Mouse (Mus musculus) forebrain, embryonic 13.5 days (tissue): ENCODE measurements around the gene Gcnt2. TPM values are rescaled to one million over a fixed set of nuclear protein-coding genes. Genes with fewer than 3 reads are reported as not detected.
"Not testable (repeated sequence)": the region's sequence is repeated elsewhere in the genome, so short reads cannot be mapped to it uniquely, and the experiment has no call there.

Experiments
- ATAC-seq: fragments of 200-750 bp; cut with Nextera tagmentation; 2 replicates; pipeline ENCODE4 v1.8.0; 2017
- H3K27ac ChIP-seq: fragments of 300-500 bp; sonication (generic); 2 replicates; pipeline ENCODE4 v1.5.1; 2015; ENCODE audit warnings: inconsistent platforms, mild to moderate bottlenecking, moderate library complexity
- H3K27me3 ChIP-seq: fragments of 300-500 bp; sonication (generic); 2 replicates; pipeline ENCODE4 v1.6.1; 2015; ENCODE audit warnings: mild to moderate bottlenecking, inconsistent platforms
- H3K36me3 ChIP-seq: fragments of 300-500 bp; sonication (generic); 2 replicates; pipeline ENCODE4 v1.6.1; 2015; ENCODE audit warnings: mild to moderate bottlenecking, inconsistent platforms; ENCODE audit not compliant: poor library complexity, severe bottlenecking
- H3K4me1 ChIP-seq: fragments of 300-500 bp; sonication (generic); 2 replicates; pipeline ENCODE4 v1.6.1; 2015; ENCODE audit warnings: inconsistent platforms
- H3K4me2 ChIP-seq: fragments of 300-500 bp; sonication (generic); 2 replicates; pipeline ENCODE4 v1.6.1; 2015; ENCODE audit warnings: inconsistent platforms, mild to moderate bottlenecking, moderate library complexity
- H3K4me3 ChIP-seq: fragments of 300-500 bp; sonication (generic); 2 replicates; pipeline ENCODE4 v1.5.1; 2015; ENCODE audit warnings: mild to moderate bottlenecking, inconsistent platforms
- H3K9ac ChIP-seq: fragments of 300-500 bp; sonication (generic); 2 replicates; pipeline ENCODE4 v1.6.1; 2015; ENCODE audit warnings: mild to moderate bottlenecking, inconsistent platforms
- H3K9me3 ChIP-seq: fragments of 300-500 bp; sonication (generic); replicated peaks from 2 replicates; pipeline ENCODE4 v1.6.1; 2016; ENCODE audit warnings: inconsistent platforms
- WGBS: fragments of 180-500 bp; shearing (Covaris S2); methylation state at CpG from one replicate; pipeline ENCODE4 v1.1.7; 2015; 5-methylcytosine and 5-hydroxymethylcytosine counted together
- polyA plus RNA-seq: library from polyadenylated mRNA; unstranded; fragments of >200 nt; fragmentation: Nextera tagmentation; extraction: Ambion mirVana; gene quantifications from 2 replicates; pipeline ENCODE4 v1.2.1, GENCODE M21; 2015

Gene Gcnt2
- polyA plus RNA-seq, 1 experiment from 2014 or later = 2.8 TPM

DNA sequence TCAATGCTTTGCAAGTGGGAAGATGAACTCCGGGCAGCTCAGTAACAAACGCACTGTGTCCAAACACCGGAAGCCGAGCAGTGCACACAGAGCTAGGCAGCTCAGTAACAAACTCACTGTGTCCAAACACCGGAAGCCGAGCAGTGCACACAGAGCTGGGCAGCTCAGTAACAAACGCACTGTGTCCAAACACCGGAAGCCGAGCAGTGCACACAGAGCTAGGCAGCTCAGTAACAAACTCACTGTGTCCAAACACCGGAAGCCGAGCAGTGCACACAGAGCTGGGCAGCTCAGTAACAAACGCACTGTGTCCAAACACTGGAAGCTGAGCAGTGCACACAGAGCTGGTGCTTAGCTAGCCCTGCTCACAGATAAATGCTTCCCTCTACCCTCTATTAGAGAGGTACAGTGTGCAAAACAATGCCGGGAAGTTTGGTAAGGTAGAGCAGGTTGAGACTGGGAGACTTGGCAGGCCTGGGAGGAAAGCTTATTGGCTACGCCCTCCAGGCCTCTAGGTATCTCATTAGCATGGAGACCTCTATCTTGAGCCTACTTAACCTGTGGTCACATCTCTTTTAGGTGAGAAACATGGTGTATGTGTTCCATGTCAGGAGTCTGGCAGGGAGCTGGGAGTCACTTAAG is 38.6 kb downstream of the Gcnt2 start:
- not testable (repeated sequence) for H3K9me3 ChIP-seq, H3K9ac ChIP-seq, H3K4me2 ChIP-seq, ATAC-seq, H3K27me3 ChIP-seq, H3K4me1 ChIP-seq, H3K27ac ChIP-seq, H3K4me3 ChIP-seq, H3K36me3 ChIP-seq
- WGBS = 84% methylated on average over 14 of the region's 14 CpGs

DNA sequence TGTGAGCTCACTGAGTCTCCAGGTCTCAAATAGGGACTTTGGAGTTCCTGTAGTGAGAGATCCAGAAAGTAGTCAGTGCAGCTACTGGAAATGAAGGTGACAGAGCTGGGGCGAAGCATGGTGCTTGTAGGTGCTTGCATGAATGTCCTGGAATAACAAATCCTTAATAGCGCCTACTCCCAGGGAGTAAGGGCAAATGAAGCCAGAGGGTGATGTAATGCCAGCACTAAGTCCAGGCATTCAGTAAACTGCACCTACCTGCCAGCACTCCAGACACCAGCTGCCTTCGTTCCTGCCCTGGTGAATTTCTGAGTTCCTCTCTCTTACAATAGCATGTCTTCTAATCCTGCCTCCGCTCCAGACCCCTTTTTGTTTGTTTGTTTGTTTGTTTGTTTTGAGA is 39.1 kb downstream of the Gcnt2 start:
- H3K4me2 ChIP-seq = no peak overlapping the region
- H3K9me3 ChIP-seq = no peaks in the 10 kb centered on the region
- no peak overlapping the region for H3K4me3 ChIP-seq
- H3K4me1 ChIP-seq = no peaks in the 10 kb centered on the region
- ATAC-seq = no peak
- WGBS = 81% methylated on average over 4 of the region's 4 CpGs
- H3K27ac ChIP-seq = no peak overlapping the region
- no peak overlapping the region for H3K9ac ChIP-seq
- no peaks in the 10 kb centered on the region for H3K36me3 ChIP-seq
- no peaks in the 10 kb centered on the region for H3K27me3 ChIP-seq

DNA sequence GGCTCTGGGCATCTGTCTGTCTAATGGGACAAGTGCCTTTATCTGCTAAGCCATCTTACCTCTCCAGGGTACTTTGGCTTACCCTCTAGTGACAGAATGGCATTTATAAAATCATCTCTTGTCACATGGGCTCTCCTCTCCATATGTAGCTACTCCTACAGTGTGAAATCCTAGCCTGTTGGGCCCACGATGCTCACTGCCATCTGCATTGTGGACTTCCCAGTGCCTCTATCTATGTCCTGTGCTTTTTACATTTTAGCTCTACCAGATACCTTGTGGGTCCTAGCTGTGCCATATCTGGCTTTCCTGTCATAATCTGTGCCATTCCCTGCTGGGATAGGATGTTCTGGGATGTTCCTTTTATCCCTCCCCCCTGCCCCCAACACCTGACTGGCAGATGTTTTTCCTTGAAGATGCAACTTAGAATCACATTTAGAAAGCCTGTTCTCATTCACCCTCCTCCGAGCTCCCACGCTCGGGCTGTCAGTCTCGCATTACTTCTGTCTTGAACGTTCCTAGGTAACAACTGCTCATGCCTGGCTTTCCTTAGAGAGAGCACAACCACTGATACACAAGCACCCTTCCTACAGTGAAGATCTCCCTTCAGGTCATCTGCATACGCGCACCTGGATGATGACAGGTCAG is 39.9 kb downstream of the Gcnt2 start:
- Histone ChIP-seq H3K4me2 (no peak overlapping the region), H3K4me1 (no peaks in the 10 kb centered on the region), H3K27me3 (no peaks in the 10 kb centered on the region), H3K27ac (no peak overlapping the region), H3K9ac (no peak overlapping the region), H3K36me3 (no peaks in the 10 kb centered on the region), H3K9me3 (no peaks in the 10 kb centered on the region), H3K4me3 (no peak overlapping the region)
- WGBS = 85% methylated on average over 8 of the region's 8 CpGs
- no peak for ATAC-seq

DNA sequence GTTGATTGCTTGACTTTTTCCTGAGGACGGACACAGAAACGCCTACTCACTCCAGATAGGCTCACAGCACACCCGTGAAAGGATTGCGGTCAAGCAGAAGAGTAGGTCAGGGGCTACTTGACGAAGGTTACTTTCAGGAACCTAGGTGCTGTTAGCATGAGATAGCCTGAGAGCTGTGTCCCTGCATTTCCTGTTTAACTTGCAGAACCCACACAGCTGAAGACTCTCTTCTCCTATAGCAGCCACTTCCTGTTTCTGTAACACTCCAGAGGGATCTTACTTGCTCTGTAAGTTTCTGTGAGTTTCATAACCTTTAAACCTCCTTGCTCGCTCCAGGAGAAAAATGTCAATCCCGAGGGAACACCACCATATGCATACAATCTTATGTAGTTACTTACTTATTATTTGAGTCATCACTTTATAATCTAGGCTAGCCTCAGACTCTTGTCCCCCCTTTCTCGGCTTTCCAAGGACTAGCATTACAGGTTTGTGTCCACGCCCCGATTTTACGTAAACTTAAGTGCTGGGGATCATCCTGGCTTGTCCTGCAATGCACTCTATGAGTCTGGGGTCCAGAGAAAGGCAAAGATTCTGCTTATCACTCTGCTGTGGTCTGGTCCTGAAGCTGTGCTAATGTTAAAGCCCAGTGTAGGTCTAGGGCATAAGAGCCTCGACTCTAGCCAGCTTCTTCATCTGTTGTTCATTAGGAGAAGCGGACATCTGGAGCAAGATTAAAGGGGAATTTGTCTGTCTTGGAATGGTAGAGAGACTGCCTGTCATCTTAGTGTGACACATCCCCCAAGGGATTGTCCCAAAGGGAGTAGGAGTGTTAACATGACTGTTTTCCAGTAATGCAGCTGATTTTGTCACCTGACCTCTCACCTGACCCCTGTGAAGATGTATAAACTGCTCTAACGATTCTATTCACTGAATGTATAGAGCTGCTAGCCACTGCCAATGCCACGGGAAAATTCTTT is 40.7 kb downstream of the Gcnt2 start:
- ATAC-seq = no peak
- Histone ChIP-seq H3K4me3 (no peak overlapping the region), H3K4me1 (no peaks in the 10 kb centered on the region), H3K9me3 (no peaks in the 10 kb centered on the region), H3K9ac (no peak overlapping the region), H3K27ac (no peak overlapping the region), H3K36me3 (no peaks in the 10 kb centered on the region), H3K4me2 (no peak overlapping the region), H3K27me3 (no peaks in the 10 kb centered on the region)
- WGBS = 84% methylated on average over 15 of the region's 15 CpGs

DNA sequence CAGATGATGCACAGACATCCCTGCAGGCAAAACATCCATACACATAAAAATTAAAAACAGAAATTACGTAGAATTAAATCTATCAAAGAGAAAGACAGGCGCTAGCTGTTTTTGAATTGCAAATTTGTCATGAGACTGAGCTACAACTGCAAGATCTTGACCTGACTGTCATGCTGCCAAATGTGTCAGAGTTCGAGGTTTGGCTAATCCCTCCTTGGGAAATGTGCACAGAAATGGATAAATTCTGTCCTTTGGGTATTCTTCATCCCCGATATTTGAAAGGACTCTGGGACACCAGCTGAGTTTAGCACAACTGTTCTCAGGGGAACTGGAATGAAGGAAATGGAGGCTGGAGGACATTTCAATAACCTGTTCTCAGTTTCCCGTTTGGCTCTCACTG is 41.7 kb downstream of the Gcnt2 start:
- Histone ChIP-seq H3K9ac (no peak overlapping the region), H3K4me1 (no peaks in the 10 kb centered on the region), H3K27me3 (0 out of 2 replicates have a peak, but pooled peaks cover 1% of the 10 kb centered on the region), H3K27ac (no peak overlapping the region), H3K36me3 (no peaks in the 10 kb centered on the region), H3K4me2 (no peak overlapping the region), H3K9me3 (no peaks in the 10 kb centered on the region), H3K4me3 (no peak overlapping the region)
- no peak for ATAC-seq
- WGBS = 80% methylated on average over 5 of the region's 5 CpGs

DNA sequence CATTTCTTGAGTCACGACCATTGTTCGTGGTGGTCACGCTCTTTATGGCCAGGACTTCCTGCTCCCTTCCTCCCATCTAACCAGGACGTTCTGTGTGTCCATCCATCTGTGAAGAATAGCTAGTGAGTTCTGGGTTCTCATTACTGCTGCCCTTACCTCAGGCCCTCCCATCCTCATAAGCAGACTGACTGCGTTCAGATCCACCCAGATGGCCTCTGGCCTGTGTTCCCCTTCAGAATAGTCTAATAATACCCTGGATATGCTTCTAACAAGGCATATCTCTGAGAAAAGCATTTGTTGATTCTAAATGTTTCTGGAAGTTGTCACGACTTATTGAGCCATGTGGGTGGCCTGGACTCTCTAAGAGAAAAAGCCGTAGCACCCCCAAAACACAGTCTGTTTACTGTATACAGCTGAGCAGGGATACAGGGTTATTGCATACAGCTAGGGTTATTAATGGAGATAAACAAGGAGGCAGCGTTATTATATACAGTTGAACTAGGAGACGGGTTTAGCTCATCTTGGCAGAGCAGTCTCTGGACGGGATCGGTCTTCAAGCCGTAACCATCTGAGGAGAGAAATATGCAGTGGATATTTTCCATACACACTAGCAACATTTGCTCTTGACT is 42.4 kb downstream of the Gcnt2 start:
- no peaks in the 10 kb centered on the region for H3K36me3 ChIP-seq
- no peaks in the 10 kb centered on the region for H3K4me1 ChIP-seq
- H3K27ac ChIP-seq = no peak overlapping the region
- no peak overlapping the region for H3K4me3 ChIP-seq
- no peak for ATAC-seq
- no peak overlapping the region for H3K4me2 ChIP-seq
- H3K27me3 ChIP-seq = 0 out of 2 replicates have a peak, but pooled peaks cover 4% of the 10 kb centered on the region
- no peak overlapping the region for H3K9ac ChIP-seq
- no peaks in the 10 kb centered on the region for H3K9me3 ChIP-seq
- 86% methylated on average over 12 of the region's 12 CpGs for WGBS

DNA sequence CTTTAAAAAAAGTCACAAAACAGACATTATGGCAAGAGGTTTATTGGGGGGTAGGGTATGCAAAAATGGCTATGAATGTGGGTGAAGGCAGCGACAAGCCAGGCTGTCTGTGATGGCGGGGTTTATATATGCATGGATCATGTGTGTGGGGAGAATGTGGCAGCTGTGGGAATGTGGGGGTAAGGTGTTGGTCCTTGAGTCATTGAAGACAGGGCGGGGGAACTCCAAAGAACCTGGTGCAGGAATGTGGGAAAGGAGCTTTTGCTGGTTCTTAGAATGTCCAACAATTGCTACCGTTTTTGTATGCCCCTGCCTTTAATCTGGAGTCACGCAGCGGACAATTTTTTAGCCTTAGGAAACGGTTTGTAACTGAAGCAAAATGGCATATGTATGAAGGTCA is 44.5 kb downstream of the Gcnt2 start:
- Histone ChIP-seq H3K27ac (no peak overlapping the region), H3K4me3 (no peak overlapping the region), H3K4me1 (no peaks in the 10 kb centered on the region), H3K4me2 (no peak overlapping the region), H3K9me3 (no peaks in the 10 kb centered on the region), H3K27me3 (0 out of 2 replicates have a peak, but pooled peaks cover 4% of the 10 kb centered on the region), H3K9ac (no peak overlapping the region), H3K36me3 (no peaks in the 10 kb centered on the region)
- 90% methylated on average over 7 of the region's 7 CpGs for whole genome bisulfite sequencing
- ATAC-seq = no peak

DNA sequence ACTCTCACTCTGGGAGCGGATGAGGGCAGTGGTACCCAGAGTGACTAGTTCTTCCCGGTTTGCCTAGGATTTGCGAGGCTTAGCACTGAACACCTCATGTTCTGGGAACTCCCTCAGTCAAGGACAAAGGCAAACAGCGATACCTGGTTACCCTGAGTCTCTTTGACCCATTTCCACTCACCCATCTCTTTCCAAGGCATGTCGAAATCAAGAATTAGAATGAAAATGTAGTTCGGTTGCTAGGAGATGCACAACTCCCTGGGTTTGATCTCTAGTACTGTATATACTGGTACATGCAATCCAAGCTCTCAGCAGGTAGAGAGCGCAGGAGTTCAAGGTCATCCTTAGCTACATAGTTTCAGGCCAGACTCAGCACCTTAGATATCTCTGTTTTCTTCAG is 47.0 kb downstream of the Gcnt2 start:
- 0 out of 2 replicates have a peak, but pooled peaks cover 4% of the 10 kb centered on the region for H3K27me3 ChIP-seq
- WGBS = 87% methylated on average over 7 of the region's 7 CpGs
- H3K9ac ChIP-seq = no peak overlapping the region
- no peaks in the 10 kb centered on the region for H3K9me3 ChIP-seq
- H3K4me2 ChIP-seq = no peak overlapping the region
- no peak for ATAC-seq
- no peaks in the 10 kb centered on the region for H3K36me3 ChIP-seq
- H3K27ac ChIP-seq = no peak overlapping the region
- H3K4me1 ChIP-seq = no peaks in the 10 kb centered on the region
- no peak overlapping the region for H3K4me3 ChIP-seq

DNA sequence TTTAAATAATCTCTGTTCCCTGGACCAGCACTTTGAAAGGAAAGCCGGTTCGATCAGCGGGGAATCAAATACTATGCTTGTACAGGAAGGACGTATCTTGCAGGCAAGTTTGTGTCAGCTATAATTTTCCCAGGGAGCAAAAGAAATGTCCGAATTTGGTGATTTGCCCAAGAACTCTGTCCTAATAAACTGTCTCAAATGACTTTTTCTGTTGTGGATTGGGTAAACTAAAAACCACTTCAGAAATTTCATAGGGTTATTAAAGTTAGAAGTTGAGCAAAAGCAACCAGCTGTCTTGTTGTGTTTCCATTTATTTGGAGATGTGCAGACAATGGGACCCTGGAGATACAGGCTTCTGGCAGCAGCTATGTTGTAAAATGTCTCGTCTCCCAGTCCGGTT is 47.7 kb downstream of the Gcnt2 start:
- 79% methylated on average over 7 of the region's 7 CpGs for WGBS

DNA sequence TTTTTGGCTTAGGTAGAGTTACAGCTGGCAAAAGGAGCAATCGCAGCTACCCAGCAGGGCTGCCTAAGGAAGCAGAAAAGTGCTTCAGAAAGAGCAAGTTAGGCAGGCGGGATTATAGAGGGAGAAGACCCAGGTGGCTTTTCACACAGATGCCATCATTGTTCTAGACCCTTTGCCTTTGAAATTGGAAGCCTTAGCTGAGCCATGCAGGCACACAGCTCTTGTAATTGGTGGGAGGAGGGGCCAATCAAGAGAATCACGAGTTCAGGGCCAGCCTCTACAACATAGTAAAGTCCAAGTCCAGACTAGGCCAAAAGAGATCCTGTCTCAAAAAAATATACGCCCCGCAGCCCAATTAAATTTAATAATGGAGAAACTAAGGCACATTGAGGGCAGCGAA is 48.5 kb downstream of the Gcnt2 start:
- no peak overlapping the region for H3K4me3 ChIP-seq
- no peak for ATAC-seq
- no peaks in the 10 kb centered on the region for H3K36me3 ChIP-seq
- H3K9me3 ChIP-seq = no peaks in the 10 kb centered on the region
- H3K27ac ChIP-seq = no peak overlapping the region
- 44% methylated on average over 6 of the region's 6 CpGs for WGBS
- H3K4me1 ChIP-seq = no peaks in the 10 kb centered on the region
- H3K4me2 ChIP-seq = no peak overlapping the region
- no peak overlapping the region for H3K9ac ChIP-seq
- 0 out of 2 replicates have a peak, but pooled peaks cover 4% of the 10 kb centered on the region for H3K27me3 ChIP-seq

More for the DNA sequence above, 47.7 kb downstream of the Gcnt2 start:
- H3K9me3 ChIP-seq = no peaks in the 10 kb centered on the region
- H3K27ac ChIP-seq = no peak overlapping the region
- H3K4me3 ChIP-seq = no peak overlapping the region
- no peak overlapping the region for H3K9ac ChIP-seq
- H3K4me1 ChIP-seq = no peaks in the 10 kb centered on the region
- H3K4me2 ChIP-seq = no peak overlapping the region
- H3K36me3 ChIP-seq = no peaks in the 10 kb centered on the region
- no peak for ATAC-seq
- 0 out of 2 replicates have a peak, but pooled peaks cover 4% of the 10 kb centered on the region for H3K27me3 ChIP-seq

DNA sequence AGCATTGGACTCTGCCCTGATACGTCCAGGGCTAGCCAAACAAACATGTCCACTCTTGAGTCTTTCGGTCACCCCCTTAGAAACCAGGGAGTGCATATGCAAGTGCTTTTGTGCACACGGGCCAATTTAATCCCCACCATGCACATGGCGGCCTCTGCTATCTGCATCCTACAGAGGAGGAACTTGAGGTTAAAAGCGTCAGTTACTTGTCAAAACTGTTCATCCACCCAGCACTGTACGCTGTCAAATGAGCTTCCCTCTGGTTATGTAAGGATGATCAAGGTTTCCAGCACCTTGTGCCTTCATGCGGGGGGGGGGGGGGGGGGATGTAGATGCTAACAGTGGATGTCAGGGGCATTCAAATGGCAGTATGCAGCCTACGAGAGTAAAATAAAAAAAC is 49.5 kb downstream of the Gcnt2 start:
- Histone ChIP-seq H3K9ac (no peak overlapping the region), H3K9me3 (no peaks in the 10 kb centered on the region), H3K27me3 (0 out of 2 replicates have a peak, but pooled peaks cover 4% of the 10 kb centered on the region), H3K27ac (no peak overlapping the region), H3K4me2 (no peak overlapping the region), H3K4me3 (no peak overlapping the region), H3K4me1 (no peaks in the 10 kb centered on the region), H3K36me3 (no peaks in the 10 kb centered on the region)
- ATAC-seq = no peak
- 82% methylated on average over 8 of the region's 8 CpGs for WGBS

DNA sequence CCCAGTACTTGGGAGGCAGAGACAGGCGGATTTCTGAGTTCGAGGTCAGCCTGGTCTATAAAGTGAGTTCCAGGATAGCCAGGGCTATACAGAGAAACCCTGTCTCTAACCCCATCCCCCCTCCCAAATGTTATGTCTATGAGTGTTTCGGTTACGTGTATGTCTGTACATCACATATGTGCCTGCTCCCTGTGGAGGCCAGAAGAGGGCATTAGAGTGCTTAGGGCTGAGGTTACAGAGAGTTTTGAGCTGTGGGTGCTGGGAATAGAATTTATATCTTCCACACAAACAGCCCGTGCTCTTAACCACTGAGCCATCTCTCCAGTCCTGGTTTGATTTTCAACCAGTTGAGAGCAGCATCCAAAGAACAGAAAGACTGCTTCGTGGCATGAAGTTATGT is 50.5 kb downstream of the Gcnt2 start:
- Histone ChIP-seq H3K27ac (no peak overlapping the region), H3K27me3 (0 out of 2 replicates have a peak, but pooled peaks cover 4% of the 10 kb centered on the region), H3K9me3 (no peaks in the 10 kb centered on the region), H3K36me3 (no peaks in the 10 kb centered on the region), H3K4me2 (no peak overlapping the region), H3K4me3 (no peak overlapping the region), H3K4me1 (no peaks in the 10 kb centered on the region), H3K9ac (no peak overlapping the region)
- no peak for ATAC-seq
- WGBS = 98% methylated on average over 6 of the region's 6 CpGs
